Mouse (Mus musculus): Measurements from ENCODE around the gene Cep290.
"Not testable (repeated sequence)": the region's sequence is repeated elsewhere in the genome, so short reads cannot be mapped to it uniquely, and the experiment has no call there.

Gene Cep290

DNA sequence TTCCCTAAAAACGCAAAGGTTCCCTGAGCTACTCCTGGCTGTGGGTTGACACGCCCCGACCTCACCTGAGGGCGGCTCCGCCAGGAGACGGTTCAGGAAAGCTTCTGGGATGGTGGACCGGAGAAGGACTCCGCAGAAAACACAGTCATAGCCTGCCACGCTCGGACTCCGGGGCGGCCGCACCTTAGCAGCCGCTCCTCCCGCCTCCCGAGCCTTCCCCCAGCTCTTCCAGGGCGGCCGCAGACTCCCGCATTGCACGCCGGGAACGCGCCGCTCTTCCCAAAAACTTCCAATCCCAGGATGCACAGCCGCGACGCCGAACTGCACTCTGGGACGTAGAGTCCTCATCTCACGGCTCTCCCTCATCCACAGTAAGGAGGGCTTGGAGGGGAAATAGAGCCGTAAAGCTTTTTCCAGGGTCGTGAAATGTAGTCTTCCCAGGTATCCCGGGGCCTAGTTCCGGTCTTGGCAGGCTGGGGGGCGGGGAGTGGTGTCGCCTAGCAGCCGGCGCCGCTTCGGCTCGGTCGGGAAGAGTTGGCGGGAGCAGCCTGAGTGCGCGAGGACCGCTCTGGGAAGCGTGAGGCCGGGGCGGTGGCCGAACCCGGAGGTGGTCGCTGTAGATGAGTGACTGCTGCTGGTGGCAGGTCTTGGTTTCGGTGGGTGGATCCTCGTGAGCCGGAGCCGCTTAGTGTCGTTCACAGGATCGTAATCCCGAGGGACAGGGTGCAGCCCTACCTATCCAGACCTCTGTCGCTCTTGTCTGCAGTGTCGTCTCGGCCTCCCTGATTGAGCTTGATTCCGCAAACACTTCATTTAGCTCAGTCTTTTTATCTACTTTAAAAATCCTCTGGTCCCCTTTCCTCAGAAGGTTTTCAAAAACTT is at the start of gene Cep290, which contains the start of gene Tmtc3:
TSS of gene Cep290 (plus strand) at position 462 of the 882 bp plus-strand sequence.
TSS of gene Tmtc3 (minus strand) at position 254 of the 882 bp plus-strand sequence.
- DNase-seq (ENCODE audit: low spot score), result peak; percentile 96

DNA sequence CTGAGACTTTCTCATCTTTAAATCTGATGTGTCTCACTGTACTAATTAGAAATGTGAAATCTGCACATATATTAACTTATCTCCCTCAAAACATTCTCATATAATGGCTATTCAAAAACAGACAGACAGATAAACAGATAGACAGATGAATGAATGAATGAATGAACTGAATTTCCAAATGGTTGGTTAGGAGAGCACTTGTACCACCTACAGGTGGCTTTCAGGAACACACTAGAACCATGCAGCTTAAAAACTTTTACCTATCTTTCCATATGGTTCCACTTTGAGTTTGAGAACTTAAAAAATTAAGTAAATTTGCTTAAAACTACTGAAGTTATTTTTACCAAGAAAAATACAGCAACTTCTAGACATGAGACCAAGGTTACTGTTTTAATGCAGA is 38.0 kb upstream of the Cep290 start:
- no peak for DNase-seq (ENCODE audit: low spot score)

DNA sequence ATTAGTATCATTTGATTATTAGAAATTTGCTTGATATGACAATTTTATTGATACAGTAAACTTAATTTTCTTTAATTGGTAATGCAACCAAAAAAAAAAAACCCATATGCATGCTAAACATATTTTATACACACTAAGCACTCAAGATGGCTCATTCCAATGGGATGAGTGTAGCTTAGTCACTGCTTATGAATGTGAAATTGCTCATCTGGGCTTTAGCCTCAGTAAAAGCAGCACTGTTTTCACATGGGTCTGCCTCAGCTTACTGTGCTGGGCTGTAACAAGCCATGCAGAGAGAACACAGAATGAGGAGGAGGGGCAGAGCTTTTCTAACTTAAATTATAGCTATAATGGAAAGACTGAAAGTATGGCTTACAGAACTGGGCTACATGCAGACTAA is 26.8 kb upstream of the Cep290 start:
- no peak for DNase-seq (ENCODE audit: low spot score)

DNA sequence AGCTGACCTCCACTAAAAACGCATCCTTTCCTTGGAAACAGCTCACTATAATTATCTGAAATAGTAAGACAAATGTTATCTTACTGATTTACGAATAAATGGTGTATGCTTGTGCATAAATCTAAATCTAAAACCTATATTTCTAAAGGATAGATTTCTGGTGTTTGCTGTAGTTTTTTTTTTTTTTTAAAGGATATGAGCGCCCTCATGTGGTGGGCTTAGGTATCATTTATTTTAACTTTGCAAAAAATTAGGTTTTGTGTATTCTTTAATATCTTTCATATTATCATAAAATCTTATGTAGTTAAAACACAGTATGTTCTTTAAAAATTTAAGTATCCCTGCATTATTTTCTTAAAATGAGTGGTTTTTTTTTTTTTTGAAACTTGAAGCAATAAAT is 12.3 kb upstream of the Cep290 start:
- no peak for DNase-seq (ENCODE audit: low spot score)

DNA sequence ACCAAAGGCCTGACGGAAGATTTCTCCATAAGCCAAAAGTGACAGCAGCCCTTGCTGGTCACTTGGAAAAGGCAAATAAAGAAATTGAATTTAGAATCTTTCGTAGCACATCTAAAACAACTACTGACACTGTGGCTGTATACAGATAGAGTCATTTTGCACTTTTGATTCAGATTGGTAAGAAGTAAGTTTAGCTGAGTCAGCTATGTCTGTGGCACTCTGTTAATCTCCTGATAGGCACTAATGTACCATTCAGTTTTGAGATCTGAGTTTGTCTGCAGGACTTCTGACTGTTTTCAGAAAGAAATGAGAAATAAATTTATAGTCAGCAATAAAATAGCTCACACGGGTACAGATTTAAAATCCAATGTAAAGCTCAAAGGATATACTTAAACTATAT is 7.8 kb upstream of the Cep290 start:
- no peak for DNase-seq (ENCODE audit: low spot score)

DNA sequence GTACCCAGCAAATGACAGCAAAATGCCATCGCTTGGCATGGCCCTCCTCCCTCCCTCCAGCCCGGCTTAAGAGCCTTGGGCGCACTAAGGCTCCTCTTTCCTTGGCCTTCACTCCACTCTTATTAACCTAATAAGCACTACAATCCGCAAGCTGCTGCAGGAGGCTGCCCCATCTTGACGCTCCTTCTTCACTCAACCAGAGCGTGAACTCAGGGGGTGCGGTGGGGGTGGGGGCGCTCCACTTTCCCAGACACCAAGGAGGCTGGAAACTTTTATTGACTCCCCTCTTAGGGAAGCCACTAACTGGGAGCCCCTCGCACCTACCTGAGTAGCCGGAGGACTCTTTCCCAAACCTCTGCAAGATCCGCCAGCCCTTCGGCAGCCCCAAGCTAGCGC is 659 bp upstream of the Cep290 start:
- no peak for DNase-seq (ENCODE audit: low spot score)

DNA sequence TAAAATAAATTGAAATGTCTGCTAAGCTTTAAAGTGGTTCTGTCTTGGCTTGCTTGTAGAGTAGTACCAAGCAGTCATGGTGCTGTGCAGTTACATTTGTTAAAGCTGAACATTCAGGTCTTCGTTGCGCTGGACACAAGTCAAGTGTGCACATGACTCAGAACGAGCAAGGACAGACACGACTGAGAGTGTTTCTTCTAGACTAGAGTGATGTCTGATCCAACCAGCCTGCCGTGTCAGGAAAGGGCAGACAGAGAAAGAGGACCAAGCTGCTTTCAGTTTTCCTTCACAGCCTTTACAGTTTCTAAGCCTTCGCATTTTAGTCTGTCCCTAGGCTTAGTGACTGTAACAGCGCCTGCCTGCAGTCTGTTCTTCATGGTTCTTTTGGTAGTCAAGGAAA is 4.6 kb downstream of the Cep290 start:
- DNase-seq (ENCODE audit: low spot score), result no peak

DNA sequence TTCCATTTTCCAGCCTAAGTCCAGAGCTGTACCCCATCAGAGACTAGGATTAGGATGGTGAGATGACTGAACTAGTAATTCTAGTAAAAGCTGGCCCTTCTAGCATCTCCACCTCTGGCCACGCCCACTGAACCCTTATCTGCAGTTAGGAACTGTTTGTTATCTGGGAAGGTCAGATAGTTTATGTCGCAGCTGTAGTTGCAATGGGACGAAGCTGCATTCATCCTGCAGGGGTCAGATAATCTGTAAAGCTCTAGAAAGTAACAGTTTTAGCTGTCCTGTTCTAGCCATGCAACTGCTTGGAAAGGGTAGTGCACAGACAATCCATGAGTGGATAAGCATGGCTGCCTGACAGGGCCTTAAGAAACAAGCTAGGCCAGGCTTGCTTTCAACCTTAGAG is 11.0 kb downstream of the Cep290 start:
- no peak for DNase-seq (ENCODE audit: low spot score)

DNA sequence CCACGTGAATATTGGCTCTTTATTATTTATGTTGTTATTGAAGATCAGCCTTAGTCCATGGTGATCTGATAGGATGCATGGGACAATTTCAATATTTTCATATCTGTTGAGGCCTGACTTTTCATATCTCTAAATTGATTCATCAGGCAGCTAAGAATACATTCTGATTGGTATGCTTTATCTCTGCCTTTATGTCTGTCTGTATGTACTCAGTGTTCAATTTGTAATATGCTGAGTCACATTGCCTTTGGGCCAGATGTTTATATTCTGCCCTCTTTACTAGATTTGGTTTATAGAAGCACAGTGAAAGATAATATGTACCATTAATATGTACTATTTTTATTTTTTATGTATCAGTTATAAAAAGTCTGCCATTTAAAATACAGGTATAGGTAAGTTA is 20.8 kb downstream of the Cep290 start:
- DNase-seq (ENCODE audit: low spot score), result no peak

DNA sequence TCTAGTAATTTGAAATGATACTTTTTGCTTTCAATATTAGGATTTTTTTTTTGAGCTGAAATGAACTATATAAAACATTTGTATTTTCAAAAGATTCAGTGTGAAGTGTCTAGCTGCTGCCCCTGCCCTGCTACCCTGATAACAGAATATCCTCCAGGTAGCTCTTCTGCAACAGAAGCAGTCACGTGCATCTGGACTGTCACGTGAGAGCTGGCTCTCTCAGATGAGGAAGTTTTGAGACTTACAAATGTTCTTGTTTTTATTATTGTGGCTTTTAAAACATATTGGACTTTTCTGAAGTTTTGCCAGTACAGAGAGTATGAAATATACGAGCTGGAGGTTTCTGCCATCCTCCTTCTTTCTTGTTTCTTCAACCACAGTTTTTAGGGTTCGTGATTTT is 34.3 kb downstream of the Cep290 start:
- no peak for DNase-seq (ENCODE audit: low spot score)

DNA sequence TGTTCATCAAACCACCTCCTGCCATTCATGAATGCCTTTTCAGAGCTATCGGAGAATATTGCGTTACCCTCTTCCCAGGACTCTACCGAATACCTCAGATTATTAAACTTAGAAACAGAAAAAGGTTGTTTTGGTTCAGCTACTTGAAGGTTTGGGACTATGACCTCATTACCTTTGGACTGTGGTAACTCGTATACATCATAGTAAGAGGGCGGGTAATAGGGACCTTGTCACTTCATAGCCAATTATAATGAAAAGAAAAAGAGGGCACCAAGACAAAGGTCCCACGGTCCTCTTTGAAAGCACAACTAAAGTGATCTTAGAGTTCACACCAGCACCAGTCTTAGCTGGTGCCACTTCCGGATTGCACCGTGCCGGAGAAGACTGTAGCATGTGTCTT is 35.0 kb downstream of the Cep290 start:
- no peak for DNase-seq (ENCODE audit: low spot score)

DNA sequence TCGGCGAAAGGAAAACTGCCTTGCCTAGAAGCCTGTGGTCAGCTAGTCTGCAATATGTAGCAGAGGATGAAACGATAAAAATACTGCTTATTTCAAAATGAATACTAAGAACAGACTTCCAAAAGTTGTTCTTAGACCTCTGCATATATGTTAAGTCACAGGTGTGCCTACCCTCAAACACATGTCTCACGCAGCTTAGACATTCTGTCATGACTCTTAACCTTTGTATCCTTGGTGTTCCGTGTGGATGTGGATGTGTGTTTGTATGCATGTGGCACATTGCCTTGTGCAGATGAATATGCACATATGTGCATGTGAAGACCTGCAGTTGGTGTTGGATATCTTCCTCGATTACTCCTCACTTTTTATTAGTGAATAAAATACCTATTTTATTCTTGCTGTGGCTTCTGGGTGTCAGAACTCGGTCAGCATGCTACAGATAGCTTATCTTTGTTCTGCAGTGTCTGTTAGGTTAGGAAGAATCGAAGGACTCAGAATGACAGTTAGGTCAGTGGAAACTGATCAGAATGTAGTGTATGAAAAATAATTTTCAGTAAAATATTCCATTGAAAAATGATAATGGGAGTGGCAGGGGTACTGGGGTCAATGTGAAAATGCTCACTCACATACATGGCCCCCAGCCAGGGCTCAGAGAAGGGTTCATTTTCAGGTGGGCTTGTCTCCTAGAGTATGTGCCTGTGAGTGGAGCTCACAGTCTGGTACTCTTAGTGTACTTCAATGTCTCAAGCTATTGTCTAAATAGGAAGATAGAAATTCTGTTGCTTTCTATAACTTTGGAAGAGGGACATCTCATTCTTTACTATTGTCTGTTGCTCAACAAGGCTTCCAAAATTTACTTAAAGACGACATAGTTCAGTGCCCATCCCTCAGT is 37.4 kb downstream of the Cep290 start:
- DNase-seq (ENCODE audit: low spot score), result no peak

DNA sequence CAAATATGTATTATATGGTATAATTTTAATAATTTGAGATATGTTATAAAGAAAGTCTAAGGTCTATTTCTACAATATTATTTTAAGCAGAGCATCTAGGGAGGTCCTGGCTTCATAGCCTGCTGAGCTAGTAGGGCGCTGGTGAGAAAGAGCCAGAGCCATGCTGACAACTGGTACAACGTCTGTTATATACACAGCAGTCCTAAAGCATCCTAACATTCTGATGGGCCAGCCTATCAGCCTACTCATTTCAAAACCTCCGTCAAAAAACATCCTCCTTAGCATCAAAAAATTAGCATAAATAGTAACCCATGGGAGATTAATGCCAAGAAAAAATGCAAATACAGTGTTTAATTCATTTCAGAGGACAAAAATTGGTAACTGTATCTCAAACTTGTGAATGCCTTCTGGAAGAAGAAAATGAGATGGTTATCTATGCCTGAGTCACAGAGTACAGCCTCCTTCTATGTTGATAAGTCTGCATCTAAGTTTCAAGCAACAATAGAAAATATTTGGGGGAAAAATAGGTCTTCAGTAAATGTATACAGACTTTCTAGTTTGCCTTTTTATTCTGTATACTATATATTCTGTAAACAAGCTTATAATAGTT is 69.3 kb downstream of the Cep290 start:
- no peak for DNase-seq (ENCODE audit: low spot score)

DNA sequence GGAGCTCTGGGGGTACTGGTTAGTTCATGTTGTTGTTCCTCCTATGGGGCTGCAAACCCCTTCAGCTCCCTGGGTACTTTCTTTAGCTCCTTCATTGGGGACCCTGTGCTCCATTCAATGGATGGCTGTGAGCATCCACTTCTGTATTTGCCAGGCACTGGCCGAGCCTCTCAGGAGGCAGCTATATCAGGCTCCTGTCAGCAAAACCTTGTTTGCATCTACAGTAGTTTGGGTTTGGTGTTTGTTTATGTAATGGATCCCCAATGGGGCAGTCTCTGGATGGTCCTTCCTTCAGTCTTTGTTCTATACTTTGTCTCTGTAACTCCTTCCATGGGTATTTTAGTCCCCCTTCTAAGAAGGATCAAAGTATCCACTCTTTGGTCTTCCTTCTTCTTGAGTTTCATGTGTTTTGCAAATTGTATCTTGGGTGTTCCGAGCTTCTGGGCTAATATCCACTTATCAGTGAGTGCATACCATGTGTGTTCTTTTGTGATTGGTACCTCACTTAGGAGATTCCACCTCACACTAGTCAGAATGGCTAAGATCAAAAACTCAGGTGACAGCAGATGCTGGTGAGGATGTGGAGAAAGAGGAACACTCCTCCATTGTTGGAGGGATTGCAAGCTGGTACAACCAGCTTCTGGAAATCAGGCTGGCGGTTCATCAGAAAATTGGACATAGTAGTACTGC is 73.0 kb downstream of the Cep290 start:
- DNase-seq (ENCODE audit: low spot score), result not testable (repeated sequence)

DNA sequence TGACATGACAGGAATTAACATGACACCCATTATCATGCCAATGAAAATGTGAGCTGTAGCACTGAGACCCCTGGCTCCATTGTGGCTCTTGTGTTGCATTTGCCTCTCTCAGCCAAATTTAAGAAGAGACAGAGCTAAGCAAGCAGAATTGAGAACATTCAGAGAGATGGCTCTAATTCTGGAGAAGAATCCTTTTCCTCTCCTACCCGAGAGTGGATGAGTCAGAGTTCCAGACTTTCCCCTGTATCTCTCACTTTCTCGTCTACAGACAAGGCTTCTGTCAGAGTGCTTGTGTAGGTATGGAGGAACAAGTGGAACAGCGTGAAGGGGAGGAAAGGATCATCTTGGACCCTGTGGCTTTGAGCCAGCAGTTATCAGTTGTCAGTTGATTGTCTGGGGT is 76.8 kb downstream of the Cep290 start:
- no peak for DNase-seq (ENCODE audit: low spot score)

DNA sequence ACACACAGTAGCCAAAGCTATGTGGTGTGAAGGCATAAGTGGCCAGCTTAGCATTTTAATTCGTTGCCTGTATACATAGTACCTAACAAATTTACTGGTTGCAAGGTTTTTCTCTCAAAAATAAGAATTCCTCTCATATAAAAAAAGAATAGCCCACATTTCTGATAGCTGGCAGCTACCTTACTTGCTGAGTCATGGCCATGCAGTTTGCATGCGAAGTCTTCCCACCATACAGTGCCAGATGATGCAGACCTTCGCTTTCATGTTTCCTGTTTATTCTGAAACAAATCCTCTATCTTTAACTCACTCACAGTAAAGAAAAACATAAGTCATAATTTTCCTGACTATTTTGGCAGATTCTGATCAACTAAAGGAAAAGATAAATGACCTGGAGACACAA is 84.3 kb downstream of the Cep290 start:
- no peak for DNase-seq (ENCODE audit: low spot score)

DNA sequence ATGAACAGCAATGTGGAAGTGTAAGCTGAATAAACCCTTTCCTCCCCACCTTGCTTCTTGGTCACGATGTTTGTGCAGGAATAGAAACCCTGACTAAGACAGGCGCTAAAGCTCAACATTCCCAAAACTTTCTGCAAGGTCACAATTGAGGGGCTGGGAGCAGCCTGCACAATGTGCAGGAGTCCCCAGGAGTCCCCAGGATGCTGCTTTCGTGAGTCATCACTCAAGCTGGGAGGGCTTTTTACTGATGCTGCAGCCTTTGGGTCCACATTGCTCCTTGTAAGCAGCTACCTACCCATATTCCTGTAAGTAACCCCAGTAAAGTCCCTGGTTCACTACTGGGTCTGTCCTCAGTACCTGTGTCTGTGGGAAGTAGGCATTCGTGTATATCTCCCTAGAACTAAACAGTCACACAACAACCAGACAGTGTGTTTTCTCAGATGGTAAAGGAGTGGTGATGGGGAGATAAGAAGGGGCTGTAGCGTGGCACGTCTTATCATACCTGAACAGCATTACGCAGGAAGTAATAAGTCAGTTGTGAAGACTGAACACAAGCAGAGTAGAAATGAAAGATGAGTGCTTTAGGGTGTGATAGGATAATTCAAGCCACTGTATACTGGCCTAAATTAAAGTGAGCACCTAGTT is 87.3 kb downstream of the Cep290 start:
- no peak for DNase-seq (ENCODE audit: low spot score)

DNA sequence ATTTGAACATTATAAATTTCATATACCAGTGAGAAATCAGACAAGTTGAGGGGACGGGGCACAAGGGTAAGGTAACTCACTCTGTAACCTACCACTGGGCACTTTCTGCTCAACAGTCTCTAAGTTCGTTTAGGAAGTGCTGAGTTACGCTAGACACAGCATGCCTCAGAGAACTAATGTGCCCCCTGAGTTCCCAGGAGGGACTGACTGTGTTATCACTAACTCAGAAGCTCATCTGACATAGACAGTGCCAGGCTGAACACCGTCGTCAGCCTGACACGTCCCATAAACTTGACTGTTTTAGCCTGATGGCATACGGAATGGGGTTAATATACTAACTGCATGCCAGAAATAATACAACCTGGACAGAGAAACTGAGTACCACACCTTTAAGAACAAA is 87.9 kb downstream of the Cep290 start:
- no peak for DNase-seq (ENCODE audit: low spot score)

DNA sequence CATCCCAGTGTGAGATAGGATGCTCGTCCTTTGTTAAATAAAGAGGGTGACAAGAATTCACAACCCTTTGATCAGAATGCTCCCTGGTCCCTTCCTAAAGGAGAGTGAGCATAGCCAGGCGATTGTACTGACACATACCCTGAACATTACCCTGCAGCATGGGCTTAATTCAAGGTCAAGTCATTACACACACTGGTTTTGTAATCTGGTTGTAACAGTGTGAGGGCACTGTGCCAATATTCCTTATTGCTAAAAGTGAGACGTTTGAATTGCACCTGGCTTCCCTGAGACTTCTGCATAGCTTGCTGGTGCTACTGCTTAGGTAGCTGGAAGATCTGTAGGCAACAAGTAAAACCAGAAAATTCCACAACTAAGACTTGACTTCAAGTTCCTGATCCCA is 96.8 kb downstream of the Cep290 start:
- DNase-seq (ENCODE audit: low spot score), result no peak

DNA sequence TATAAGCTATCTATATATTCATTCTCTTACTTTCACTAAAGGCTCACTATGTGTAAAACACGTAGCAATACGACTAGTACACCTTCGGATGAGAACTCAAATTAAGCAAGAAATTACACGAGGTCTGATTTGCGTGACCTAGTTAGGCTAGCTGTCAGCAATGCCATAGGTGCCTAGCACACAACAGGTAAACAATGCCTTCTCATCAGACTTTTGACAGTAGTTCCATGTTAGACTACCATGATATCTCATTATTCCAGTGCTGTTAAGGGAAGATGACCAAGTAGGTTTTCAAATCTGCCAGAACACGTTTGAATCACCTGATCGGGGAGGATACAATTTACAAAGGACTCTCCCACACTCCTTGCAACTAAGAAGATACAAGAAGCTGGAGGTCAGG is 101.2 kb downstream of the Cep290 start:
- DNase-seq (ENCODE audit: low spot score), result no peak

DNA sequence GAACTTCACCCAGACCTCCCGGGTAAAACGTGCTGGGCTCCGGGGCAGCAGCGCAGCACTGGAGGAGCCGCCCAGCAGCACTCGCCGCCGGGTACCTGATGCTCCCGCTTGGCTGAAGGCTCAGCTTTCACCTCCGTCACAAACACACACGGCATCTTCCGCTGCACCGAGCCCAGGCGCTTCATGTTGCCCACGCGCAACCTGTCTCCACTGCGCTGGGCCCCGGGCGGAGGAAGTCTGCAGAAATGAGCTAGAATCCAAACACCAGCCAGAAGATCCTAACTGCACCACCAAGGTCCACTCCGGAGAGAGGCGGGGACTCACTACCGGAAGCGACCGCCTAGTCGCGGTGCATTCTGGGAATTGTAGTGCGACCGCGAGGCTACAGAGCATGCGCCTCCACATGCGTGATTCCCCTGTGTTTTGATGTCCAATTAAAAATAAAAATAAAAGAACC is 101.6 kb downstream of the Cep290 start:
- DNase-seq (ENCODE audit: low spot score), result peak; percentile 88

Measured in yolk sac, embryonic 10.5 days (tissue).